Mouse (Mus musculus): ENCODE data around the gene Slc16a8.

The Slc16a8 gene

DNA sequence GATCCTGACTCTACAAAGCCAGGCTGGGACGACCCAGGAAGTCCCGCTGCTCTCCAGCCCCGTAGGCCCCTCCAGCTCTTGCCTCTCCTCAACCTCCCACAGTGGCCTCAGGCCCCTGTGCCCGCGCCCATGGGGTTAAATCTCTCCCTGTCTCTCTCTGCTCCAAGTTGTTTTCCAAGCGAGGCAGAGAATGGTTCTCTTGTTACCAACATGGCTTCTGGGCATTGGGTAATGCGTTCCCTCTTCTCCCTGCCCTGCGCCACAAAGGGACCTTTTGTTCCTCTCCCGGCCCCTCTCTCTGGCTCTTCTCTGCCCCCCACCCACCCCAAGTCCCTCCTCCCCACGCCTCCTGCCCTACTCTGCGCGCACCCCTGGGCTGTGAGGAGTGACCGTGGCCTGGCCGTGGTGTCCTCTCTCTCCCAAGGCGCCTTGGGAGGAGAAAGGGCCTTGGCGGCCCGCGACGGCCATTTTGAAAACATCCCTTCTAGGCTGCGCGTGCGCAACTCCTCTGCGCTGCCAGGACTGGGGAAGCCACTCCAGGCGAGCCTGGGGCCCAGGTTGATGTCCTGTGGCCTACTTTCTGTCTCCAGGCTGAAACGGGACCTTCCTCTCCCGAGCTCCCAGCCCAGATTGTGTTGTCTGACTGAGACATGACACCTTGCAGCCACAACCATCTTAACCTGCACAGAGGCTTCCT, 41.7 kb downstream of the Slc16a8 start:
- no peak for DNase-seq

DNA sequence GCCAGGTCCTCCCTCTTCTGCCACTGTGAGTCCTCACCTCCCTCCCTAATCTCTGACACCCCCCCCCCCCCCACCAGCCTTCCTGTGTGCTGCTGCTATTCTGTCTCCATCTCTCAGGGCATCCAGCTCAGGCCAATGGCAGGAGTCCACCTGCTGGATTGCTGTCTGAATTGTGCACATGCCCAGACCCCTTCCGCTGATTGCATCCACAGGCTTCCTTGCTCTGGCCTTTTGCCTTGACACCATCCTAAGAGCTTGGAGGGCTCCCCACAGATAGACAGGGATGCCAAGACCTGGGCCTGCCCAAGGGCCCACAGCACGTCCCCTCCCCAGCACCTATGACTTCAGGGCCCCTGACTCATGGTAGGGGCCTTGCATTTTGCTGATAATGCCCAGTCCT, 44.2 kb downstream of the Slc16a8 start:
- no peak for DNase-seq

DNA sequence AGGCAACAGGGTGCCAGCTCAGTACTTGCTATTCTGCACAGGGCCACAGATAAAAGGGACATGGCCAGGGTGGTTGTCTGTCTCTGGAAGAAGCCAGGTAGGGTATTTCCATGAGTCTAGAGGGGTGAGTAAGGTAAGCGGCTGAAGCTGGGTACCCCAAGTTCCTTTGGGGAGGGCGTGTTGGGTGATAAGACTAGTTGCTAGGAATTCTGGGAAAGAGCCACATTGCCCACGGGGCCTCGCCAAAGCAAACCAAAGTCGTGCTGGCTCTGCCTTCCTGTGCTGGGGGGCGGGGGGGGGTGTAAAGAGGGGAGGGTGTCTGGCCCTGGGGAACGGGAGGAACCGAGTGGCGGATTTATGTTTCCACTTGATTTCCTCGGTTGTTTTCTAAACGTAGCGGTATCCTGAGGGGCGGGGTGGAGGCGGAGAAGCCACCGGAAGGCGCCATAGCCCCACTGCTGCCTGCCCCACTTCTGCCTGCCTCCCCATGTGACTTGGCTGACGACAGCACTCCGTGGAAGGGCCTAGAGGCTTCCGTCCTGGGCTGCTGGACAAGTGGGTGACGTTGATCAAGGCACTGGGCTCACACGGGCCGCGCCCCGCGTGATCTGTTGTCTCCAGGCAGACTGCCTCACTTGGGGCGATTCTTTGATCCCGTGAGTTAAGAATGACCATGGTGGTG, 45.7 kb downstream of the Slc16a8 start:
- peak; percentile 74 for DNase-seq

DNA sequence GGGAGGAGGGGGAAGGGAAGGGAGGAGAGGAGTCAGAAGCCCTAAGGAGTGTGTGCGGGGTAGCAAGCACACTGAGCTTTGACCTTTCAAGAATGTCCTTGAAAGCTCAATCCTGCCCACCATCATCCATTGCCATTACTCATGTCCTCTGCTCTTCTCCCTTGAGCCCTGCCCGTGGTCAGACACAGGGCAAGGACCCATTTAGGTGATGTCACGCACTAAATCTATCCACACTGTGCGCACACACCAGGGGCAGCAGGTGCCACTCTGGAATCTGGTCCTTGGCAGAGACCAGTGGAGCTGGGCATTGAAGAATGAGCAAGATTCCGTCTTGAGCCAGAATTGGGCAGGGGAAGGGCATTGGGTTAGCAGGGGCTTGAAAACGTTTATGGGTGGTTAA, 46.4 kb downstream of the Slc16a8 start:
- no peak for DNase-seq

DNA sequence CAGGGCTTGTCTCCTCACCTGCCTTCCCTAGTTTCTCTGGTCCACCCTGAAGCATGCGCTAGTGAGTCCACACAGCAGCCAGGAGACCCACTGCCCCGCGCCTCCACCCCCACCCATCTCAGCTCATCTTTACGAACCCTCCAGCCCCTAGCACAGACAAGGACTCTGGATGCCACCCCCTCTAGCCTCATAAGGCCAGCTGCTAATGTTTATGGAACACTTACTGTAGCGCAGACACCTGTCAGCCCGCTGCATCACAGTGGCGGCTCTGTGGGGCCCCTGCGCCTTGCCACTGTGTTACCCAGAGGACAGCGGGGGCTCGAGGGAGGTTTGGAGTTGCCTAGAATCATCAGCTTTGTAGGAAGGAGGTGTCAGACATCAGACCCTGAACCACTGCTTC, 52.0 kb downstream of the Slc16a8 start:
- no peak for DNase-seq

DNA sequence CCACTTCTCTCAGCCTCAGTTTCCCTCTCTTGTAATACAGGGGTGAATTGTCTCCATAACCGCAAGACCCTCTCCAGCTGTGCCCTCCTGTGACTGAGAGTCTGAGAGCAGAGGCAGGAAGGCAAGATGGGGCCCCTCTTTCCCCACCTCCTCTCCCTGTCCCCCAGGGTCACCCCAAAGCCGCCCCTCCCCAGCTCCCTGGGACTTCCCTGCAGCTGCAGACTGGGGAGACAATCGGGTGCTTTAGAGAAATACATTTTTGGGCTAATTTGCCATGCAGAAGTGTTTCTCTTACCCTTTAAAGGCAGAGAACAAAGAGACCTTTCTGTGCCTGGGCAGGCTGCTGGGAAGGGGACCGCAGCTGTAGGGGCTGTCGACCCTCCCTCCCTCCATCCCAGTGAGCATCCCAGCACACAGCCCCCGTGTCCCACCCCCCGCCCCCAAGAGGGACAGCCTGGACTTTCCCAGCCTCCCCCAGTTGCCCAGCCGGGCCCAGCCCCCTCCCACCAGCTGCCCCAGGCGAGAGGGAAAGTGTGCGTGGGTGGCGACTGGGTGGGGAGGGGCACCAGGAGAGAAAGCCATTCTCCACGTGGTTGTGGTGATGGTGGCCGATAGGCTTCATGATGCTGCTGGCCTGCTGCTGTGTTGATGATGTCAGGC, 52.9 kb downstream of the Slc16a8 start:
- DNase-seq, result no peak

Measured in kidney, adult 11 months (tissue).